Mouse (Mus musculus) erythroblast, embryonic 14.5 days (primary cell): ENCODE measurements around the gene Mfng. TPM values are rescaled to one million over a fixed set of nuclear protein-coding genes. Genes with fewer than 3 reads are reported as not detected.

Experiments
- H3K27me3 ChIP-seq: 2 replicates; pipeline ENCODE4 v1.6.1; 2012; ENCODE audit warnings: inconsistent platforms; ENCODE audit not compliant: control insufficient read depth
- H3K36me3 ChIP-seq: 2 replicates; pipeline ENCODE4 v1.6.1; 2012; ENCODE audit warnings: mild to moderate bottlenecking, inconsistent platforms; ENCODE audit not compliant: control insufficient read depth
- H3K4me1 ChIP-seq: 2 replicates; pipeline ENCODE4 v1.6.1; 2012; ENCODE audit warnings: inconsistent platforms; ENCODE audit not compliant: control insufficient read depth
- H3K4me3 ChIP-seq: replicated peaks from 2 replicates; pipeline ENCODE3; 2012; ENCODE audit warnings: moderate library complexity, mild to moderate bottlenecking, inconsistent platforms
- H3K9me3 ChIP-seq: 2 replicates; pipeline ENCODE4 v1.6.1; 2012; ENCODE audit warnings: low read length, inconsistent platforms, mixed read lengths; ENCODE audit not compliant: control insufficient read depth
- GATA1 ChIP-seq: IDR thresholded peaks from 2 replicates; pipeline ENCODE4 v1.6.1; 2012; ENCODE audit warnings: low read length, inconsistent platforms, mixed read lengths
- TAL1 ChIP-seq: IDR thresholded peaks from 3 replicates; pipeline ENCODE4 v1.6.1; 2012; ENCODE audit warnings: low read length, inconsistent platforms, mixed read lengths
- polyA plus RNA-seq: library from polyadenylated mRNA; stranded (reverse); fragments of >175 nt; gene quantifications from 2 replicates; pipeline ENCODE4 v1.2.3, GENCODE M21; 2012

The Mfng gene
- polyA plus RNA-seq, 1 experiment: 0.13 TPM

- Histone ChIP-seq H3K4me3 (no peak overlapping the region), H3K9me3 (peaks cover 4% of the 10 kb centered on the region), H3K4me1 (no peaks in the 10 kb centered on the region), H3K27me3 (no peaks in the 10 kb centered on the region), H3K36me3 (no peaks in the 10 kb centered on the region)
- TF ChIP-seq TAL1: no peak
- TF ChIP-seq GATA1: no peak
These were observed 19.1 kb downstream of the Mfng start for GRCm38 (mm10) chr15:78754144-78754543.

DNA sequence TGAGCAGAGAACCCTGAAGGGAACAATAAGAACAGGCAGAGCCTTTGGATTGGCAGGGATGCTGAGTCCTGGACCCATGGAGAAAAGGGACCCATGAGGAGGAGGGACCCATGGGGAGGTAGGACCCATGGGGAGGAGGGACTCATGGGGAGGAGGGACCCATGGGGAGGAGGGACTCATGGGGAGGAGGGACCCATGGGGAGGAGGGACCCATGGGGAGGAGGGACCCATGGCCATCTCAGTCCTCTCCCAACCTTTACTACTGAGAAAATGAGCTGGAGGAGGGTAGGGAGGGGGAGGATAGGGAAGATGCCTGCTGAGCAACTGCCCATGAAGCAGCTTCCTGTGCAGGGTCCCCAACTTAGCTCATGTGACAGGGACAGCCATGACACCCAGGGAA is 20.3 kb downstream of the Mfng start:
- H3K9me3 ChIP-seq: peaks cover 4% of the 10 kb centered on the region
- H3K4me1 ChIP-seq: no peaks in the 10 kb centered on the region
- no peak overlapping the region for H3K4me3 ChIP-seq
- no peaks in the 10 kb centered on the region for H3K36me3 ChIP-seq
- TF ChIP-seq TAL1: no peak
- no peak for TF ChIP-seq GATA1
- no peaks in the 10 kb centered on the region for H3K27me3 ChIP-seq

- Histone ChIP-seq H3K9me3 (peaks cover 4% of the 10 kb centered on the region), H3K27me3 (no peaks in the 10 kb centered on the region), H3K36me3 (no peaks in the 10 kb centered on the region), H3K4me1 (no peaks in the 10 kb centered on the region), H3K4me3 (no peak overlapping the region)
- TF ChIP-seq GATA1: no peak
- TF ChIP-seq TAL1: no peak
These were observed 22.5 kb downstream of the Mfng start for GRCm38 (mm10) chr15:78750608-78751350.

GRCm38 (mm10) chr15:78749855-78750254 is 23.4 kb downstream of the Mfng start:
- H3K9me3 ChIP-seq: peaks cover 4% of the 10 kb centered on the region
- no peaks in the 10 kb centered on the region for H3K36me3 ChIP-seq
- H3K4me1 ChIP-seq: no peaks in the 10 kb centered on the region
- no peak for TF ChIP-seq GATA1
- TF ChIP-seq TAL1: no peak
- H3K4me3 ChIP-seq: no peak overlapping the region
- H3K27me3 ChIP-seq: no peaks in the 10 kb centered on the region

- Histone ChIP-seq H3K27me3 (no peaks in the 10 kb centered on the region; the same call in 1 of the 2 replicates), H3K4me1 (no peaks in the 10 kb centered on the region), H3K36me3 (no peaks in the 10 kb centered on the region), H3K9me3 (no peaks in the 10 kb centered on the region), H3K4me3 (no peak overlapping the region)
- TF ChIP-seq TAL1: no peak
- TF ChIP-seq GATA1: no peak
These were observed 29.1 kb downstream of the Mfng start for GRCm38 (mm10) chr15:78744206-78744605.

- Histone ChIP-seq H3K9me3 (no peaks in the 10 kb centered on the region), H3K36me3 (no peaks in the 10 kb centered on the region), H3K27me3 (peaks cover 1% of the 10 kb centered on the region; the same call in 1 of the 2 replicates), H3K4me1 (no peaks in the 10 kb centered on the region), H3K4me3 (no peak overlapping the region)
- TF ChIP-seq GATA1 (no peak), TAL1 (no peak)
These were observed 30.4 kb downstream of the Mfng start for GRCm38 (mm10) chr15:78742831-78743230.

DNA sequence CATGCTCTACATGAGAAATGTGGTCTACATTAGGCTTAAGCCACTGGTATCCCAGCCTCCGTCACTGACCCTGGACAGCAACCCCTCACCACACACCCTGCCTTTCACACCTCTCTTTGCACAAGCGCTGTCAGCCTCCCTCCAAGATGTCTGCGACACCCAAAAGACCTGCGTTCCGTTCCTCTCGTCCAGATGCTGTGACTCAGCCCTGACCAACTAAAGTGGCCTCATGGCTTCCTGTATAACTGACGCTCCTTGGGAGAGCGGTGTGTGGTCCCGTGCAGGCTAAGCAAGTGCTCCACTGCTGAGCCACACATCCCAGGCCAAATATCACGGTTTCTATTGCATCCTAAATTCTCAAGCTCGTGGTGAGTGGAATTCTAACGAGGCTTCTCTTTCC is 32.6 kb downstream of the Mfng start:
- H3K27me3 ChIP-seq: peaks cover 6% of the 10 kb centered on the region
- TF ChIP-seq GATA1 (no peak), TAL1 (no peak)
- H3K4me3 ChIP-seq: no peak overlapping the region
- no peaks in the 10 kb centered on the region for H3K4me1 ChIP-seq
- no peaks in the 10 kb centered on the region for H3K9me3 ChIP-seq
- H3K36me3 ChIP-seq: no peaks in the 10 kb centered on the region

- TF ChIP-seq TAL1: no peak
- no peak for TF ChIP-seq GATA1
These were observed 36.1 kb downstream of the Mfng start for GRCm38 (mm10) chr15:78737146-78737545.

DNA sequence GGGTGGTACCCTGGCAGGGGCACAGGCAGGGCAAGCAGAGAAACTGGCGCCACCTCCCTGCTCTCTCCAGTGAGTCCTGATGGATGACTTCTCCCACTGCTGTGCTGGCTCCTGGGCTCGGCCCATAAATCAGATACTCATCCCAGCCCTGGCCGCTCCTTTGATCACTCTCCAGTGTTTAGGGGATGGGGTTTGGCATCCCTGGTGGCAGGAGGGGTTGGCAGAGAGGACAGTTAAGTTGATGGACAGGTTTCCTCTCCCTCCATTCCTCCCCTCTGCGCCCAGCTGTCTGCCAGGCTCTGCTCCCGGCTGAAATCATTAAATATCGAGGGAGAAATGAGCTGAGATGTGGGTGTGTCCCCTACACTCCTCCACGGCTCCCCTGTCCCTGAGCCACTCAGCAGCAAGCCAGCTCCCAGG is 36.6 kb downstream of the Mfng start:
- H3K27me3 ChIP-seq: peaks cover 6% of the 10 kb centered on the region
- H3K36me3 ChIP-seq: no peaks in the 10 kb centered on the region
- no peaks in the 10 kb centered on the region for H3K4me1 ChIP-seq
- TF ChIP-seq TAL1 (no peak), GATA1 (no peak)
- H3K4me3 ChIP-seq: no peak overlapping the region
- no peaks in the 10 kb centered on the region for H3K9me3 ChIP-seq

More at GRCm38 (mm10) chr15:78737146-78737545, 36.1 kb downstream of the Mfng start:
- Histone ChIP-seq H3K27me3 (peaks cover 6% of the 10 kb centered on the region), H3K4me3 (no peak overlapping the region), H3K4me1 (no peaks in the 10 kb centered on the region), H3K9me3 (no peaks in the 10 kb centered on the region), H3K36me3 (no peaks in the 10 kb centered on the region)

DNA sequence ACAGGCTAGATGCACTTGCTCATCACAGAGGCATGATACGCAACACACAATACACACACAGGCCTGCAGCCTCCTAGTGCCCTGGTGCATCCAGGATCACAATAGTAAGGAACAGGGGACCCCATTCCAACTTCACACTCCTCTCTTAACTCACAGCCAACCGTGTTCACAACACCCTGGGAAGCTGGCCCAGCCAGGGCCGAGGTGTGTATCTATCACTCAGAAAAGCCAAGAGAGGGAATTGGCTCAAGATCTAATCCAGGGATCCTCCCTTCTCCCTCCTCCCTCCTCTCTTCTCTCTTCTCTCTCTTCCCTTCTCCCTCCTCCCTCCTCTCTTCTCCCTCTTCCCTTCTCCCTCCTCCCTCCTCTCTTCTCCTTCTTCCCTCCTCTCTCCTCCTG is 37.1 kb downstream of the Mfng start:
- Histone ChIP-seq H3K9me3 (no peaks in the 10 kb centered on the region), H3K36me3 (no peaks in the 10 kb centered on the region), H3K4me1 (no peaks in the 10 kb centered on the region), H3K4me3 (no peak overlapping the region), H3K27me3 (peaks cover 6% of the 10 kb centered on the region; the same call in 1 of the 2 replicates)
- TF ChIP-seq GATA1: no peak
- TF ChIP-seq TAL1: no peak
